Mouse (Mus musculus) midbrain, postnatal 0 days (tissue): Measurements from ENCODE around the gene P2rx3. TPM values are rescaled to one million over a fixed set of nuclear protein-coding genes. Genes with fewer than 3 reads are reported as not detected.

Experiments used
- ATAC-seq: fragments of 200-750 bp; cut with Nextera tagmentation; 2 replicates; pipeline ENCODE4 v1.8.0; 2017; ENCODE audit warnings: moderate number of reproducible peaks, mild to moderate bottlenecking, moderate TSS enrichment, moderate library complexity; ENCODE audit not compliant: low FRiP score
- DNase-seq: peaks from one replicate; pipeline ENCODE4 v3.0.0-alpha.2; 2015; ENCODE audit warnings: low spot score
- H3K27ac ChIP-seq: fragments of 300-500 bp; sonication (generic); 2 replicates; pipeline ENCODE4 v1.5.1; 2014; ENCODE audit warnings: low read depth, mild to moderate bottlenecking, low read length, mixed read lengths
- H3K27me3 ChIP-seq: fragments of 300-500 bp; sonication (generic); 2 replicates; pipeline ENCODE4 v1.6.1; 2014; ENCODE audit warnings: low read length, control low read depth, mixed read lengths; ENCODE audit not compliant: insufficient read depth
- H3K36me3 ChIP-seq: fragments of 300-500 bp; sonication (generic); 2 replicates; pipeline ENCODE4 v1.6.1; 2014; ENCODE audit warnings: low read length, control low read depth, mixed read lengths; ENCODE audit not compliant: insufficient read depth
- H3K4me1 ChIP-seq: fragments of 300-500 bp; sonication (generic); 2 replicates; pipeline ENCODE4 v1.6.1; 2014; ENCODE audit warnings: mild to moderate bottlenecking, control low read depth, antibody characterized with exemption, low read length, mixed read lengths; ENCODE audit not compliant: insufficient read depth
- H3K4me2 ChIP-seq: fragments of 300-500 bp; sonication (generic); 2 replicates; pipeline ENCODE4 v1.6.1; 2014; ENCODE audit warnings: low read depth, mild to moderate bottlenecking, low read length, mixed read lengths; ENCODE audit not compliant: poor library complexity, severe bottlenecking
- H3K4me3 ChIP-seq: fragments of 300-500 bp; sonication (generic); 2 replicates; pipeline ENCODE4 v1.5.1; 2014; ENCODE audit warnings: low read depth, mild to moderate bottlenecking, low read length, moderate library complexity
- H3K9ac ChIP-seq: fragments of 300-500 bp; sonication (generic); replicated peaks from 2 replicates; pipeline ENCODE4 v1.6.1; 2014; ENCODE audit warnings: mild to moderate bottlenecking, low read length, moderate library complexity, mixed read lengths; ENCODE audit not compliant: poor library complexity, severe bottlenecking
- H3K9me3 ChIP-seq: fragments of 300-500 bp; sonication (generic); 2 replicates; pipeline ENCODE4 v1.6.1; 2016; ENCODE audit warnings: low read length, control low read depth
- CTCF ChIP-seq: IDR thresholded peaks from 2 replicates; pipeline ENCODE4 v1.5.1; 2016; ENCODE audit warnings: antibody characterized with exemption, mild to moderate bottlenecking
- WGBS: fragments of 180-500 bp; shearing (Covaris S2); extraction: QIAGEN DNeasy Blood & Tissue Kit; methylation state at CpG from one replicate; pipeline ENCODE4 v1.1.7; 2014; 5-methylcytosine and 5-hydroxymethylcytosine counted together
- polyA plus RNA-seq: library from polyadenylated mRNA; unstranded; fragments of >200 nt; fragmentation: Nextera tagmentation; extraction: Ambion mirVana; gene quantifications from 2 replicates; pipeline ENCODE4 v1.2.1, GENCODE M21; 2015
- total RNA-seq: library from RNA; depleted of rRNA; stranded (reverse); fragments of >200 nt; gene quantifications from 2 replicates; pipeline ENCODE4 v1.2.3, GENCODE M21; 2014

P2rx3 gene
- total and polyA plus RNA-seq, 2 experiments from 2014 or later: 0.88 to 2.7 TPM

DNA sequence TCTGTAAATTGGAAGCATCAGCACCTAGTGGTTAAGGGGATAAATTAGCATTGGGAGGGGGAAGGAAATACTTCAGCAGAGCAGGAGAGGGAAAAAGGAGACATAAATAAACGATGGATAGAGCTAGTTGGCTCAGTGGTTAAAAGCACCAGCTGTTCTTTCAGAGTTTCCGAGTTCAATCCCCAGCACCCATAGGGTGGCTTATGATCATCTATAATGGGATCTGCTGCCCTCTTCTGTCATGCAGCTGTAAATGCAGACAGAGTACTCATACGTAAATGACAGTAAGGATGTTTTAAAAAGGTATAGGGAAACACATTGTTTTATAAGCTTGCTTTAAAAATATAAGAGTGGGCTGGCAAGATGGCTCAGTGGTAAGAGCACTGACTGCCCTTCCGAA, 29.5 kb downstream of the P2rx3 start:
- peak; percentile 69 for TF ChIP-seq CTCF
- Histone ChIP-seq H3K27me3 (no peaks in the 10 kb centered on the region), H3K4me1 (no peaks in the 10 kb centered on the region), H3K36me3 (no peaks in the 10 kb centered on the region), H3K4me3 (no peak overlapping the region), H3K9me3 (no peaks in the 10 kb centered on the region), H3K27ac (no peak overlapping the region), H3K9ac (no peak overlapping the region), H3K4me2 (no peak overlapping the region)
- ATAC-seq: no peak
- 23% methylated on average over 4 of the region's 4 CpGs for WGBS
- peak; percentile 17 for DNase-seq

DNA sequence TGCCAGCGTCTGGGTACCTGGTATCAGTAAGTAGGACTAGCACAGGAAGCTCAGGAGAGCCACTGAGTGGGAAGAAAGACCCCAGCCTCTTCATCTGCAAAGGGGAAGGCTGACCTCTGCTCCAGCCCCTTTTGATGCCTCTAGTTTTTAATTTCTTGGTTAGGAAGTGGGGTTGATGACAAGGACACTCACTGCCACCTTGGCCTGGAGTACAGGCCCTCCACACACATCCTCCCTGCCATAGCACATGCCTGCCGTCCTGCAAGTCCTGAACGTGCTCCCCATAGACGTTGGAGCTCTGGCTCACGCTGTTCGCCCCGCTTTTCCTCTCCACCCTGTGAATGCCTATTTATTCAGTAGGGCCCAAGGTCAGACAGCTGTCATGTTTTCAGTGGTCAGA, 30.7 kb downstream of the P2rx3 start:
- TF ChIP-seq CTCF: no peak
- DNase-seq (no peak), ATAC-seq (no peak)
- Histone ChIP-seq H3K9ac (no peak overlapping the region), H3K4me1 (no peaks in the 10 kb centered on the region), H3K27ac (no peak overlapping the region), H3K36me3 (no peaks in the 10 kb centered on the region), H3K9me3 (no peaks in the 10 kb centered on the region), H3K4me3 (no peak overlapping the region), H3K27me3 (no peaks in the 10 kb centered on the region), H3K4me2 (no peak overlapping the region)
- WGBS: 85% methylated on average over 7 of the region's 7 CpGs

DNA sequence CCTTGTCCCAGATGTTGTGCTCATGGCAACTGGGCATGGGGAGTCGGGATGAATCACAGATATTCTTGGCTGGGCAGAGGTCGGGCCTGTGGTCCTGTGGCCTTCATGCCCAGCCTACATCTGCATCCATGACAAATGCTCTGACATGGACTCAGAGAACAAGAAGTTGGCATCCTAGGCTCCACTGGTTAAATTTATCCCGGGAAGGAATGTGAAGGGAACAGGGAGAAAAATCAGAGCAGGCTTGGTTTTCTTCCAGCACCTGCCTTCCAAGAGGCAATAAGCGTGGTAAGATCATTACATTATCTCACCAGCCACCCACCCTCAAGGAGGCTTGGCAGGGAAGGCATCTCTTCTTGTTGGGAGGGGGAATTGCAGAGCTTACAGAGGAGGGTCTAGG, 32.9 kb downstream of the P2rx3 start:
- WGBS: 87% methylated on average over 4 of the region's 4 CpGs

DNA sequence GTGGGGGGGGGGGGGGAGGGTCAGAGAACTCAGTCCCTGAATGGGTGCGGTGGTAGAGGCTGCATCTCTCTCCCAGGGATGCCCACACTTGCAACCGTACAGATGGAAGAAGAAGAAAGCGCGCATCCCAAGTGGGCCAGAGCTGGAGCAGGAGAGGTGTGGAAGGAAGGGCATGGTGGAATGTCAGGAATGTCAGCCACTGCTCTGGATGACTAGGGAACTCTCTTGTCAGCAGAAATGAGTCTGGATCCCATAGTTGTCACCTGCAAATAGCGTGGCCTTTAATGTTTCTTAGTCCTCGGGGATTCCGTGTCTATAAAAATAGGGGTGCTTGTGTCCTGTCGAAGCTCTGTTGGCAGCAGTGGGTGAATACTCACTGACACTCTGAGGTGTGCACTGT, 34.7 kb downstream of the P2rx3 start:
- ATAC-seq: no peak
- no peak for DNase-seq
- no peak for TF ChIP-seq CTCF
- H3K27ac ChIP-seq: no peak overlapping the region
- no peaks in the 10 kb centered on the region for H3K9me3 ChIP-seq
- WGBS: 90% methylated on average over 8 of the region's 8 CpGs
- no peak overlapping the region for H3K9ac ChIP-seq
- no peaks in the 10 kb centered on the region for H3K4me1 ChIP-seq
- H3K36me3 ChIP-seq: no peaks in the 10 kb centered on the region
- no peak overlapping the region for H3K4me2 ChIP-seq
- H3K4me3 ChIP-seq: no peak overlapping the region
- H3K27me3 ChIP-seq: no peaks in the 10 kb centered on the region

More for the DNA sequence above, 32.9 kb downstream of the P2rx3 start:
- no peaks in the 10 kb centered on the region for H3K27me3 ChIP-seq
- H3K36me3 ChIP-seq: no peaks in the 10 kb centered on the region
- no peak for ATAC-seq
- H3K9ac ChIP-seq: no peak overlapping the region
- H3K4me3 ChIP-seq: no peak overlapping the region
- no peak for TF ChIP-seq CTCF
- no peak for DNase-seq
- H3K4me1 ChIP-seq: no peaks in the 10 kb centered on the region
- no peaks in the 10 kb centered on the region for H3K9me3 ChIP-seq
- H3K27ac ChIP-seq: no peak overlapping the region
- no peak overlapping the region for H3K4me2 ChIP-seq

DNA sequence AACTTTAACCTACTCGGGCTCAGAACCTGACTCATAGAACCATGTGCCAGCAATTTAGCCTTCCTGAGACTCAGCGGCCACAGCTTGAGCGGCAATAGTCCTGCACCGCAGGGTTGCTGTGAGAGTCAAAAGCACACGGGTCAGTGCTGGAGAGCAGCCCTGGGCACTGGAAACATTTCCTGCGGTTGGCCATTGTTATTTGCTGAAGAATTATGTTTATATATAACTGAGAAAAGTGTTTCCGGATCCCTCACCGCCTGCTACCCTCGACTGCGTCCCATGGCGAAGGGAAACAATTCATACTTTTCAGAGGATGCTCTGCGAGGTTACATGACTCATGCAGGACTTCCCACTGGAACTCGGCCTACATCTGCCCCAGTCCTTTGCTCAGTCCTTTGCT, 35.8 kb downstream of the P2rx3 start:
- ATAC-seq: no peak
- no peak overlapping the region for H3K9ac ChIP-seq
- no peak overlapping the region for H3K4me3 ChIP-seq
- no peaks in the 10 kb centered on the region for H3K4me1 ChIP-seq
- H3K27me3 ChIP-seq: no peaks in the 10 kb centered on the region
- no peak for TF ChIP-seq CTCF
- no peaks in the 10 kb centered on the region for H3K36me3 ChIP-seq
- H3K9me3 ChIP-seq: no peaks in the 10 kb centered on the region
- H3K27ac ChIP-seq: no peak overlapping the region
- no peak overlapping the region for H3K4me2 ChIP-seq
- WGBS: 66% methylated on average over 13 of the region's 13 CpGs
- DNase-seq: no peak

DNA sequence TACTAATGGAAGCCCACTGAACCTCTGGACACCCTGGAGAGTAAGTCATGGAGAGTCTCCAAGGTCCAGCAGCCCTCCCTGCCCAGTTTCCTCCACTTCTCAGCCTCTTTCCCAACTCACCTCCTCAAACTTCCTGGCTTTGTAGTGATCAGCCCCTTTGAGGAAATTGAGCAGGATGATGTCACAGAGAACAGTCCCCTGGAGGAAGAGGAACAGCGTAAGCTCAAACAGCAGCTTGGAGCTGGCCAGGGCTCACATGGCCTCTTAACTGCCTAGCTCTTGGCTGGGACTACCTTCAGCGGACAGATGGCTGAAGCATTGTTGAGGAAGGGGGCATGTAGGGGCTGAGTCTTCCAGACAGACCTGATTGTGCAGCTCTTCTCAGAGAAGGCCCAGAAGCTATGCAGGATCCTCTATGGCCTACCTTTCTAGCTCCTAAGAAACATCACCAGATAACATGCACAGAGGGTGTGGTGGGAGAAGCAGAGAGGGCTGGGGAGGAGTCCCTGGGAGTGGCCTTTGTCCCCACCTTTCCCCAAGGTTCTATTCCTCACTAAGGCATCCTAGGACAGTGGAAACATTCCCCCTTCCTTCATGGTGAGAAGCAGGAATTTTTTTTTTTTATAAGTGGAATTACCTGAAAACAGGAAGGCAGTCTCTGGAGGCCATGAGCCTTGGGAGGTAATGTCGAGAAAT, 37.6 kb downstream of the P2rx3 start:
- Histone ChIP-seq H3K4me3 (no peak overlapping the region), H3K27me3 (no peaks in the 10 kb centered on the region), H3K36me3 (no peaks in the 10 kb centered on the region), H3K9me3 (no peaks in the 10 kb centered on the region), H3K4me2 (no peak overlapping the region), H3K27ac (no peak overlapping the region), H3K4me1 (no peaks in the 10 kb centered on the region), H3K9ac (no peak overlapping the region)
- ATAC-seq (no peak), DNase-seq (no peak)
- whole genome bisulfite sequencing: 86% methylated on average over 3 of the region's 3 CpGs
- TF ChIP-seq CTCF: no peak
